Mouse (Mus musculus) cerebellum, adult 9-11 months (tissue): Measurements from ENCODE around the gene Stab1.

ENCODE experiments used
- DNase-seq: peaks from one replicate; pipeline ENCODE4 v3.0.0; 2022

Stab1 gene

GRCm38 (mm10) chr14:31130236-31131220 is 37.9 kb downstream of the Stab1 start, which contains the start of gene Nt5dc2:
TSS of gene Nt5dc2 (plus strand) at chr14:31131053.
- DNase-seq = no peak

- DNase-seq = peak; percentile 65
Measured at GRCm38 (mm10) chr14:31129326-31130235, 38.9 kb downstream of the Stab1 start.

- peak; percentile 97 for DNase-seq
Measured at GRCm38 (mm10) chr14:31128826-31129219, 39.6 kb downstream of the Stab1 start, which contains the start of gene Smim4. TSS of gene Smim4 (minus strand) at chr14:31128956.

- no peak for DNase-seq
Measured at GRCm38 (mm10) chr14:31128101-31128825, 40.2 kb downstream of the Stab1 start.

- no peak for DNase-seq
Measured at GRCm38 (mm10) chr14:31126826-31127225, 41.6 kb downstream of the Stab1 start.

- DNase-seq = no peak
Measured at GRCm38 (mm10) chr14:31125106-31126075, 43.0 kb downstream of the Stab1 start.

GRCm38 (mm10) chr14:31115522-31115921 is 52.9 kb downstream of the Stab1 start:
- no peak for DNase-seq

GRCm38 (mm10) chr14:31114011-31114410 is 54.4 kb downstream of the Stab1 start:
- no peak for DNase-seq

- no peak for DNase-seq
Measured at GRCm38 (mm10) chr14:31112187-31112586, 56.3 kb downstream of the Stab1 start.

GRCm38 (mm10) chr14:31110613-31111012 is 57.8 kb downstream of the Stab1 start:
- no peak for DNase-seq

- no peak for DNase-seq
Measured at GRCm38 (mm10) chr14:31105156-31105555, 63.3 kb downstream of the Stab1 start.

- no peak for DNase-seq
Measured at GRCm38 (mm10) chr14:31089918-31090317, 78.5 kb downstream of the Stab1 start.
